Mouse (Mus musculus) midbrain, embryonic 14.5 days (tissue): ENCODE results near the gene Olfr765. TPM values are rescaled to one million over a fixed set of nuclear protein-coding genes. Genes with fewer than 3 reads are reported as not detected.
"Not testable (repeated sequence)": the region's sequence is repeated elsewhere in the genome, so short reads cannot be mapped to it uniquely, and the experiment has no call there.

Source experiments
- ATAC-seq: fragments of 200-750 bp; cut with Nextera tagmentation; 2 replicates; pipeline ENCODE4 v1.8.0; 2017; ENCODE audit warnings: moderate number of reproducible peaks, moderate library complexity; ENCODE audit not compliant: low FRiP score, low TSS enrichment
- DNase-seq: peaks from one replicate; pipeline ENCODE4 v3.0.0-alpha.2; 2015
- H3K27ac ChIP-seq: fragments of 300-500 bp; sonication (generic); replicated peaks from 2 replicates; pipeline ENCODE4 v1.5.1; 2014; ENCODE audit warnings: mild to moderate bottlenecking, low read depth, low read length, moderate library complexity
- H3K27me3 ChIP-seq: fragments of 300-500 bp; sonication (generic); 2 replicates; pipeline ENCODE4 v1.6.1; 2014; ENCODE audit warnings: low read length, control low read depth, mixed read lengths; ENCODE audit not compliant: control insufficient read depth, insufficient read depth
- H3K36me3 ChIP-seq: fragments of 300-500 bp; sonication (generic); 2 replicates; pipeline ENCODE4 v1.6.1; 2014; ENCODE audit warnings: low read length, control low read depth; ENCODE audit not compliant: control insufficient read depth, insufficient read depth
- H3K4me1 ChIP-seq: fragments of 300-500 bp; sonication (generic); 2 replicates; pipeline ENCODE4 v1.6.1; 2014; ENCODE audit warnings: mild to moderate bottlenecking, antibody characterized with exemption, low read length, control low read depth; ENCODE audit not compliant: control insufficient read depth, insufficient read depth
- H3K4me2 ChIP-seq: fragments of 300-500 bp; sonication (generic); 2 replicates; pipeline ENCODE4 v1.6.1; 2014; ENCODE audit warnings: mild to moderate bottlenecking, low read length, moderate library complexity
- H3K4me3 ChIP-seq: fragments of 300-500 bp; sonication (generic); replicated peaks from 2 replicates; pipeline ENCODE4 v1.5.1; 2014; ENCODE audit warnings: low read depth, low read length
- H3K9ac ChIP-seq: fragments of 300-500 bp; sonication (generic); replicated peaks from 2 replicates; pipeline ENCODE4 v1.6.1; 2014; ENCODE audit warnings: mild to moderate bottlenecking, low read length, moderate library complexity
- H3K9me3 ChIP-seq: fragments of 300-500 bp; sonication (generic); 2 replicates; pipeline ENCODE4 v1.6.1; 2016; ENCODE audit warnings: low read length, control low read depth, mixed read lengths; ENCODE audit not compliant: control insufficient read depth
- WGBS: fragments of 180-500 bp; shearing (Covaris S2); extraction: QIAGEN DNeasy Blood & Tissue Kit; methylation state at CpG from one replicate; pipeline ENCODE4 v1.1.7; 2014; 5-methylcytosine and 5-hydroxymethylcytosine counted together
- polyA plus RNA-seq: library from polyadenylated mRNA; unstranded; fragments of >200 nt; fragmentation: Nextera tagmentation; extraction: Ambion mirVana; gene quantifications from 2 replicates; pipeline ENCODE4 v1.2.1, GENCODE M21; 2014

Olfr765 gene
- not detected in 2 replicates for polyA plus RNA-seq

DNA sequence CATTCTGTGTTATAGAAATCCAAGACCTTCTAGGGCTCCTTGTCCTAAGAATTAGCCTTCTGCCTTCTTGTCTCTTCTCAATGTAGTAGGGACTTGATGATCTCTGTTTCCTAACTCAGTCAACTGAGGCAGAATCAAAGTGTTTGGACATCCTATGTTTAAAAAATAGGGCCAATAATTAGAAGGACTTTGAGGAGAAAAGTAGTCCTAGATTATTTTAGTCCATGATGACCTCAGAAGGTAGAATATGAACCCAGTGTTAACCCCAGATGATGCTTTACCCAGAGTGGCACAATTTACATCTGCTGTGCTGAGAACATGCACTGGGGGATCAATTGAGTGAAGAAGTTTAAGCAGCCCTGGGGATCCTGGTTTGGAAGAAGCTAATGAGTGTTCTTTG is at the start of gene Olfr765:
TSS of gene Olfr765 (minus strand) at position 101 of the 400 bp plus-strand sequence.
- H3K4me1 ChIP-seq, H3K36me3 ChIP-seq, H3K9ac ChIP-seq, H3K9me3 ChIP-seq, ATAC-seq, DNase-seq, H3K27me3 ChIP-seq, H3K4me3 ChIP-seq, H3K4me2 ChIP-seq, H3K27ac ChIP-seq: not testable (repeated sequence)

- Histone ChIP-seq H3K27ac (no peak within 1 kb of the TSS), H3K27me3 (no peaks in the 10 kb centered on the region), H3K4me3 (no peak within 1 kb of the TSS), H3K36me3 (no peaks in the 10 kb centered on the region), H3K9ac (no peak within 1 kb of the TSS), H3K4me1 (no peaks in the 10 kb centered on the region), H3K9me3 (no peaks in the 10 kb centered on the region), H3K4me2 (no peak within 1 kb of the TSS)
- 82% methylated on average over 1 of the region's 1 CpGs for WGBS
- ATAC-seq: no peak
- DNase-seq: no peak
Observed at GRCm38 (mm10) chr10:129099275-129099674, 49.5 kb upstream of the Olfr765 start, which contains the start of gene Olfr768. TSS of gene Olfr768 (minus strand) at chr10:129099375.

DNA sequence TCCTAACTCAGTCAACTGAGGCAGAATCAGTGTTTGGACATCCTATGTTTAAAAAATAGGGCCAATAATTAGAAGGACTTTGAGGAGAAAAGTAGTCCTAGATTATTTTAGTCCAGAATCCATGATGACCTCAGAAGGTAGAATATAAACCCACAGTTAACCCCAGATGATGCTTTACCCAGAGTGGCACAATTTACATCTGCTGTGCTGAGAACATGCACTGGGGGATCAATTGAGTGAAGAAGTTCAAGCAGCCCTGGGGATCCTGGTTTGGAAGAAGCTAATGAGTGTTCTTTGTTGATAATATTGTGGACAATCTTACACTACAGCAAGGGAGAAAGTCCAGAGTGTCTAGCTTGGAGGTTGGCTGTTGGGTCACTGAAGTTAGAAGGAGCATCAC is 33.0 kb upstream of the Olfr765 start, which contains the start of gene Olfr767:
TSS of gene Olfr767 (minus strand) at position 101 of the 400 bp plus-strand sequence.
- ATAC-seq, H3K27ac ChIP-seq, H3K27me3 ChIP-seq, H3K4me2 ChIP-seq, H3K9me3 ChIP-seq, H3K9ac ChIP-seq, H3K36me3 ChIP-seq, DNase-seq, H3K4me3 ChIP-seq, H3K4me1 ChIP-seq: not testable (repeated sequence)

DNA sequence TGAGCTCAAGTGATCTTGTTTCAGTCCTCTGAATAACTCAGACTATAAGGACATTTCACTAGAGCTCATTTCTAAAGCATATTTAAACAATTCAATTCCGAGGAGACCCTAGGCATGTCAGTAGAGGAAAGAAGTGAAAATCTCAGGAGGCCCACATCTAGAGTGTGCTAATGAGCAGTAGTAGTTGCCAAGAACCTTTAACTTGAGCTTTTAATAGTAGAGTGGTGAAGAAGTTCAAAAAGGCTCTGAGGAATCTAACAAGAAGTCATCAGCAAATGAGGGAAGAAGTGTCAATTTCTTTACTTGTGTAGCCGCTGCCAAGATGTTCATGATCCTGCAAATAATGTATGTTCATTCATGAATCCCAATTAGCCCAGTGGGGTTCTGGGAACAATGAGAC is 19.1 kb upstream of the Olfr765 start, which contains the start of gene Olfr766-ps1:
TSS of gene Olfr766-ps1 (minus strand) at position 101 of the 400 bp plus-strand sequence.
- no peak within 1 kb of the TSS for H3K27ac ChIP-seq
- DNase-seq (no peak), ATAC-seq (no peak)
- no peak within 1 kb of the TSS for H3K4me3 ChIP-seq
- no peaks in the 10 kb centered on the region for H3K27me3 ChIP-seq
- 90% methylated on average over 2 of the region's 2 CpGs for WGBS
- H3K4me2 ChIP-seq: no peak within 1 kb of the TSS
- no peak within 1 kb of the TSS for H3K9ac ChIP-seq
- H3K4me1 ChIP-seq: no peaks in the 10 kb centered on the region
- H3K36me3 ChIP-seq: no peaks in the 10 kb centered on the region
- no peaks in the 10 kb centered on the region for H3K9me3 ChIP-seq

- Histone ChIP-seq H3K36me3 (no peaks in the 10 kb centered on the region), H3K9me3 (no peaks in the 10 kb centered on the region), H3K4me3 (no peak within 1 kb of the TSS), H3K4me2 (no peak within 1 kb of the TSS), H3K9ac (no peak within 1 kb of the TSS), H3K27me3 (no peaks in the 10 kb centered on the region), H3K27ac (no peak within 1 kb of the TSS), H3K4me1 (no peaks in the 10 kb centered on the region)
- WGBS: 83% methylated on average over 3 of the region's 3 CpGs
- DNase-seq (no peak), ATAC-seq (no peak)
Observed at GRCm38 (mm10) chr10:129039796-129040195, 10.0 kb downstream of the Olfr765 start, which contains the start of gene Olfr764-ps1. TSS of gene Olfr764-ps1 (minus strand) at chr10:129039896.

DNA sequence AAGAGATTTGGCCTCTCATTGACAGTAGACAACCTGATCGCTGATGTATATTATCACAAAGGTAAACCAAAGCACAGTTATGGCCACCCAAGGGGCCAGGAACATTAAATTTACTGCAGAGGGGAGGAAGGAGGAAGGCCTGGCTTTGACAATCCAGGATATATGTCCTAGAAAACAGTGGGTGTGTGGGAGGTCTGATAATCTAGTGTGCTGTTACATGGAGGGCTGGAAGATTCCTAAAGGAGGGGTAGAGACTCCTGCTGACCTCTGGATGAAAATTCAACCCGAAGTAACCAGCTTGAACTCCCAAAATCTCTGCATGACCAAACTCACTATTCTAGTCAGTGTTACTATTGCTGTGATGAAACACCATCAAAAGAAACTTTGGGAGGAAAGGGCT is 21.5 kb downstream of the Olfr765 start:
- no peaks in the 10 kb centered on the region for H3K9me3 ChIP-seq
- no peak overlapping the region for H3K4me2 ChIP-seq
- no peaks in the 10 kb centered on the region for H3K4me1 ChIP-seq
- H3K27ac ChIP-seq: no peak overlapping the region
- no peak overlapping the region for H3K9ac ChIP-seq
- H3K27me3 ChIP-seq: no peaks in the 10 kb centered on the region
- ATAC-seq (no peak), DNase-seq (no peak)
- no peaks in the 10 kb centered on the region for H3K36me3 ChIP-seq
- no peak overlapping the region for H3K4me3 ChIP-seq
- 83% methylated on average over 2 of the region's 2 CpGs for WGBS

DNA sequence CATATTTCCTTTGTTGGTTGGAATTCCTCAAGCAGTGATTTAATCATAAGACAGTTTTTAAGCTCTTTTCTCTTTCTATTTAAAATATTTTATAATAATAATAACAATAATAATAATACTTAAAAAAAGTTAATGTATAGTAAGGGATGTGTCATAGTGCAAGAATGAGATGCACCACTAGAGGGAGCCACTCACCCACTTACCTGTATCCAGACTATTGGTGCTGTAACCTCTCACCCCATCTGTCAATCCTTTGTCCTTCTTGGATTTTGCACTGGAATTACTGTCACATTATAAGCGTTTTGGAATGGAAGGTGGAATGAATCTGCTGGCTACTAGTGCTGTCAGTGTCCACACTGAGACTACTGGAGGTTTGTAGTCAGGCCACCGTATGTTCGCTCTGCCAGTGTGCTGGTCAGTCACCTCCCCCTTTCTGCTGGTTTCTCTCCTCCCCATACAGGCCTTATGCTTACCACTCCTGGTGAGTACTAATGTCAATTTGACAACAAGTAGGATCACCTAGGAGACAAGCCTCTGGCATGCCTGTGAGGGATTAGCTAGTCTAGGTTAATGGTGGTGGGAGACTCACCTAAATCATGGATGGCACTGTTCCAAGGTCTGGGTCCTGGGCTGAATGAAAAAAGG is 23.7 kb downstream of the Olfr765 start:
- no peaks in the 10 kb centered on the region for H3K9me3 ChIP-seq
- ATAC-seq: peak; percentile 77
- H3K36me3 ChIP-seq: no peaks in the 10 kb centered on the region
- no peak overlapping the region for H3K9ac ChIP-seq
- H3K27me3 ChIP-seq: no peaks in the 10 kb centered on the region
- 64% methylated on average over 3 of the region's 3 CpGs for WGBS
- H3K4me2 ChIP-seq: no peak overlapping the region
- H3K27ac ChIP-seq: no peak overlapping the region
- no peak overlapping the region for H3K4me3 ChIP-seq
- DNase-seq: peak; percentile 83
- no peaks in the 10 kb centered on the region for H3K4me1 ChIP-seq

DNA sequence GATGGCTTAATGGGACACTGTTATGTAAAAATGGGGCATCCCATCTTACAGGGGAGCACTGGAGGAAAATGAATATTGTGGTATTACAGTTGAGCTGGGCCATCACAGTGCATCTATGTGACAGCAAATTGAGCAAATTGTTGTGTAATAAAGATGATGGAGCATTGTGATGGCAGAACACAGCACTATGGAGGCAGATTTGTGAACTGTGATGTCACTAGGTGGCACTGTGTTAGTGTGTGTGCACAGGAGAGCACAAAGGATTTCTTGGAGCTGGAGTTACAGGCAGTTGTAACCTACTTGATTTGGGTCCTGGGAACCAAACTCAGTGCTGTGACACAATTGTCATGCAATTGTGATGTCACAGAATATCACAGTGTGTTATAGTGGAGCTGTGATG is 26.5 kb downstream of the Olfr765 start:
- H3K27me3 ChIP-seq: no peaks in the 10 kb centered on the region
- no peaks in the 10 kb centered on the region for H3K36me3 ChIP-seq
- H3K27ac ChIP-seq: no peak overlapping the region
- ATAC-seq (no peak), DNase-seq (peak; percentile 13)
- H3K9me3 ChIP-seq: no peaks in the 10 kb centered on the region
- H3K4me3 ChIP-seq: no peak overlapping the region
- H3K4me1 ChIP-seq: no peaks in the 10 kb centered on the region
- H3K4me2 ChIP-seq: no peak overlapping the region
- H3K9ac ChIP-seq: no peak overlapping the region

DNA sequence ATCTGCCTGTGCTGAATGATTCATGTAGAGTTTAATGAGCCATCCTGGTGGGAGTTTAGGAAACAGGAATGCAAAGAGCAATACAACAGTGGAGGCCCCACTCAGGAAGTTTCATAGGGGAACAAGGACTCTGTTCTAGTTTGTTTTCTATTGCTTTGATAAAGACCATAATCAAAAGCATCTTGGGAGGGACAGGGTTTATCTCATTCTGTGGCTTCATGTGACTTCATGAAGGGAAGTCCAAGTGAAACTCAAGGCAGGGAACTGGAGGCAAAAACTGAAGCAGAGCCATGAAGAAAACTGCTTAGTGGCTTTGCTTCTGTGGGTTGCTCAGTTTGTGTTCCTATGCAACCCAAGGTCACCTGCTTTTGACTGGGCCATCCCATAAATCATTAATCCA is 35.3 kb downstream of the Olfr765 start:
- no peaks in the 10 kb centered on the region for H3K27me3 ChIP-seq
- no peaks in the 10 kb centered on the region for H3K9me3 ChIP-seq
- H3K36me3 ChIP-seq: no peaks in the 10 kb centered on the region
- H3K4me1 ChIP-seq: no peaks in the 10 kb centered on the region
- no peak for ATAC-seq
- no peak overlapping the region for H3K4me3 ChIP-seq
- no peak for DNase-seq
- no peak overlapping the region for H3K9ac ChIP-seq
- H3K4me2 ChIP-seq: no peak overlapping the region
- no peak overlapping the region for H3K27ac ChIP-seq
